Mouse (Mus musculus) adrenal gland, adult 18-20 months (tissue): ENCODE results near the gene Slc25a39. TPM values are rescaled to one million over a fixed set of nuclear protein-coding genes. Genes with fewer than 3 reads are reported as not detected.

Experiments
- DNase-seq, 2 experiments: peaks; one replicate each; pipeline ENCODE4 v3.0.0; 2021 to 2022; ENCODE audit warnings: low spot score in 2 of 2
- total RNA-seq, 2 experiments: library from RNA; stranded (reverse); gene quantifications; 1 replicate in 1 of 2; 2 replicates in 1 of 2; pipeline ENCODE4 v1.2.3; 2021

Gene Slc25a39
- total RNA-seq, 2 experiments from 2014 or later = 461 to 466 TPM

DNA sequence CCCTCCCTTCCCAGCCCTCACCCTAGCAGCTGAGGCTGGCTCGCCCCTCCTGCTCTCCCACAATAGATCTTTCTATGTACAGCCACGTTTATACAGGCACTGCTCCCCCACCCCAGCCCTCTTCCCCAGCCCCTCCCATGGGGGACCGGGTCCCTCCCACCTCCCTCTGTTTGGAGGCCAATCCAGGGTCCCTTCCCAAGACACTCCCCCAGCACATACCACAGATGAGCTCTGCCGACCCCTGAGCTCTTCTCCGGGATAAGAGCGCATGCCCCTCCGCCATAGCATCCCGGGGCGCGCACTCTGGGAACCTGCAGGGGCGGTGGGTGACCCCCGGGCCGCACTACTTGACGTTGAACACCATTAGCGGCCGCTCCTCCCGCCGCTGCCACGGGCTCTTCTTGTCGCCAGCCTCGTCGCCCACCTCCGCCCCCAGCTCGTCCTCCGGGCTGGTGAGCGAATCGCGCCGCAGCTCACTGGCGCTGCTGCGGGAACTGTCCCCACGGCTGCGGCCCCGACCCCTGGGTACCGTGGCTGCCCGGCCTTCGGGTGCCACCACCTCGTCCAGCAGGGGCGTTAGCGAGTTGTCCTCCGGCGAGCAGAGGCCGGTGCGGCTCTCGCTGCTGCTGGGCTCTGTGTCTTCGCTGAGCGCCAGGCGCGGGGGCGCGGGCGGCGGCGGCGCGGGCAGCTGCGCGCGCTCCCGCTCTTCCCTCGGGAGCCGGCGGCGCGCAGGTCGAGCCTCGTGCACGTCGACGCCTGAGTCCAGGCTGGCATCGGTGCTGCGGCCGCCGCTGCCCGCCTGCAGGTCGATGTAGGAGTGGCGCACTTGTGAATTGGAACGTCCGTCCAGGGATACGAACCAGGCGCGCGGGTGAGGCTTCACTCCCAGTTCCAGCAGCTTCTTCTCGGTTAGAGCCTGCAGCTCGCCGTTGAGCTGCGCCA is 29.6 kb upstream of the Slc25a39 start:
- DNase-seq = peak; percentile 72 to 75

DNA sequence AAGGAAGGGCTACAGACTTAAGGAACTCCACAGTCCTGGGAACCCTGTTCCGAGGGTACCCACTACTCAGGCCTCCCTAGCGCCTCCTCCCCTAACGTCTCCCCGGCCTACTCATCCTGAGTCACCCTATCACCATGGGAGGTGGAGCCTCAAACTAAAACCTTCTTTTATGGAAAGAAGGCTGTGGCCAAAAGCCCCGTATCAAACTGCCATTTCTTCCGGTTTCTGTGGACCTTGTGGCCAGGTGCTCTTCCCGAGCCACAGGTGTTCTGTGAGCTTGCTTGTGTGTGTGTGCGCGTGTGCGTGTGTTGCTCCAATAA is 28.7 kb upstream of the Slc25a39 start:
- no peak for DNase-seq

DNA sequence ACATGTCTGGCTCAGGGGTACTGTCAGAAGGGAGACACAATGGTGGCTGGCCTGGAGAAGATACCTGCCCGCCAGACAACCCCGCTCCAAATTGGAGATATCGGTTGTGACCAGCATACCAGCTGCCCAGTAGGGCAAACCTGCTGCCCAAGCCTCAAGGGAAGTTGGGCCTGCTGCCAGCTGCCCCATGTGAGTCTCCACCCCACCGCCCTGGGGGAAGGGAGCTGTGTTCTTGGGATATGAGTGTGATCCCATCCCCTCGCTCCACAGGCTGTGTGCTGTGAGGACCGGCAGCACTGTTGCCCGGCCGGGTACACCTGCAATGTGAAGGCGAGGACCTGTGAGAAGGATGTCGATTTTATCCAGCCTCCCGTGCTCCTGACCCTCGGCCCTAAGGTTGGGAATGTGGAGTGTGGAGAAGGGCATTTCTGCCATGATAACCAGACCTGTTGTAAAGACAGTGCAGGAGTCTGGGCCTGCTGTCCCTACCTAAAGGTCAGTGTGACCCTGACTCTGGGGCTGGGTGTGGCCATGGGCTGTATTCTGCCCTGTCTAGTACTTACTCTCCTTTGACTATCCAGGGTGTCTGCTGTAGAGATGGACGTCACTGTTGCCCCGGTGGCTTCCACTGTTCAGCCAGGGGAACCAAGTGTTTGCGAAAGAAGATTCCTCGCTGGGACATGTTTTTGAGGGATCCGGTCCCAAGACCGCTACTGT is 28.2 kb upstream of the Slc25a39 start:
- no peak for DNase-seq

DNA sequence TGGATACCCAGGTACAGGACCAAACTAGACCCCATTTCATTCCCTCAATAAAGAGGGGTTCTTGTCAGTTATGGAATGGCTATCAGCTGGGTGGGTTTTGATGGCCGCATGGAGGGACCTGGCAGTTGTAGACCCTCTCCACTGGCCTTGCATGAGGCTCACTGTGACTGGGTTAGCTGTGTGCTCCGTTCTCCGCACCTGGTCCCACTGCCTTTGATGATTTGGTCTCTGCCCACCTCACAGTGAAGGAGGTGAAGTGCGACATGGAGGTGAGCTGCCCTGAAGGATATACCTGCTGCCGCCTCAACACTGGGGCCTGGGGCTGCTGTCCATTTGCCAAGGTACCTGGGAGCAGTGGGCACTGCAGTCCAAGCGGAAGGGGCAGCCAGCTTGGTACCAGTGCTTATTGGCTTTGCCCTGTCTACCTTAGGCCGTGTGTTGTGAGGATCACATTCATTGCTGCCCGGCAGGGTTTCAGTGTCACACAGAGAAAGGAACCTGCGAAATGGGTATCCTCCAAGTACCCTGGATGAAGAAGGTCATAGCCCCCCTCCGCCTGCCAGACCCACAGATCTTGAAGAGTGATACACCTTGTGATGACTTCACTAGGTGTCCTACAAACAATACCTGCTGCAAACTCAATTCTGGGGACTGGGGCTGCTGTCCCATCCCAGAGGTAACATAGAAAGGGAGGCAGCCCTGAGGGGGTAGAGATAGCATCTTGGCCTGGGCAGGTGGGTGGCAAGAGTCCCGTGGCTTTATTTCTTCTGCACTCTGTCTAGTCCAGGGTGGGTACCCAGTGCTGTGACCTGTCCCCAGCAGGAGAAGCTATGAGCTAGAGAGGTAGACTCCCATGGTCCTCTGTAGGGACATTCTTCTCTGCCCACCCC is 27.3 kb upstream of the Slc25a39 start:
- DNase-seq = no peak

DNA sequence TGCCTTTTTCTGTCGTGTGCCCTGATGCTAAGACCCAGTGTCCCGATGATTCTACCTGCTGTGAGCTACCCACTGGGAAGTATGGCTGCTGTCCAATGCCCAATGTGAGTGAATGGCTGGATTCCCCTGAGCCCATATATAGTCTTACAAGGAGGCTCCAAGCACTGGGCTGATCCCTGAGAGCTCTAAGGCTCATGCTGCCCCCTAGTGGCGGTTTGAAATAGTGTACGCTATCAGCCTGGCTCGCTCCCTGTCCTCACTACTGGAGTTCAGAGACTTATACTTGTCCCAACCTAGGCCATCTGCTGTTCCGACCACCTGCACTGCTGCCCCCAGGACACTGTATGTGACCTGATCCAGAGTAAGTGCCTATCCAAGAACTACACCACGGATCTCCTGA is 26.7 kb upstream of the Slc25a39 start:
- peak; percentile 87 to 88 for DNase-seq

DNA sequence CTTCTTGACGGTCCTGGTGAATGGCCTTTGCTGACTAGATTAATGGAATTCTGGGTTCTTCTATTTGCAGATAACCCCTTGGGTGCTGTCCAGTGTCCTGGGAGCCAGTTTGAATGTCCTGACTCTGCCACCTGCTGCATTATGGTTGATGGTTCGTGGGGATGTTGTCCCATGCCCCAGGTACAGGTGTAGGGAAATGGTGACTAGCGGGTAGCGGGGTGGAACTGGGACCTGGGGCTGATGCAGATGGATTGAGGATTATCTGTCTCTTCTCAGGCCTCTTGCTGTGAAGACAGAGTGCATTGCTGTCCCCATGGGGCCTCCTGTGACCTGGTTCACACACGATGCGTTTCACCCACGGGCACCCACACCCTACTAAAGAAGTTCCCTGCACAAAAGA is 26.1 kb upstream of the Slc25a39 start:
- no peak for DNase-seq

DNA sequence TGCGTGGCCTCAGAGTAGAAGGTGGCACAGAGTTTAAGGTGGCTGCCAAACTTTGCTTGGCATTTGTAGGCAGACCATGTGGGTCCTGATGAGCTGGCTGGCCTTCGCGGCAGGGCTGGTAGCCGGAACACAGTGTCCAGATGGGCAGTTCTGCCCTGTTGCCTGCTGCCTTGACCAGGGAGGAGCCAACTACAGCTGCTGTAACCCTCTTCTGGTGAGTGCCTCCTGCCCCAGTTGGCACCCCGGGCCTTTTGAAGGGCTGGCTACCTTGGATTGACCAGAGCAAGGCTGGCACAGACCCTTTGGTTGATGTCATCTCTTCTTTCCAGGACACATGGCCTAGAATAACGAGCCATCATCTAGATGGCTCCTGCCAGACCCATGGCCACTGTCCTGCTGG is 25.1 kb upstream of the Slc25a39 start:
- peak; percentile 62 to 67 for DNase-seq

DNA sequence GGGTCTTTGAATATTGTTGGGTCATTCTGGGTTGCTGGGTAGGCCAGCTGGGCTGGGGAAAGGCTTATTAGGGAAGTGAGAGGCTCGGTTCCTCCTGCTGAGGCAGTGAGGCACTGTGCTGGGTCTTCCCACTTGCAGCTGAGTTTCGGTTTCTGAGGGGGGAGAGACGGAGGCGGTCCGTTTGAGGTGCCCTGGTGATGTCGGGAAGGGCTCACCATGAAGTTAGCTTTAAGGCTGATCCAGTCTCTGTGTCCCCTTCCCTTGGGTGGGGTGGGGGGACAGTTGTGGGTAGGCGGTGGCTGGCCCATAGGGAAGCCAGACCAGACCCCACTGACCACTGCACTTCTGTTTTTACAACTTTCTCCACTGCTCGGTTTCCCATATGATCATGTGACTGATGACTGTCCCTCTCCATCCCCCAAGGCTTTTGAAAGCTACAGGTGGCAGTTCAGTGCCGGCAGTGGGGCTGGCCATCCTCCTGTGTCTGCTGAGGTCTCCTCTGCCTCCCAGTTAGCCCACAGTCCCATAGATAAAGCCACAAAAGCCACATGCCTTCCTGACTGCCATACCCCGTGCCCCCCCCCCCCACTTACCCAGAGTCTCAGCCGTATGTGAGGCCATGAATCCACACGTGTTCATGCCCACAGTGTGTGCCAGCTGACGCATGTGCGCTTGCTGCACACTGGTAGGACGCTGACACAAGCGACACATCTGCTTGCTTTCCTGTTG is 24.5 kb upstream of the Slc25a39 start:
- no peak for DNase-seq

DNA sequence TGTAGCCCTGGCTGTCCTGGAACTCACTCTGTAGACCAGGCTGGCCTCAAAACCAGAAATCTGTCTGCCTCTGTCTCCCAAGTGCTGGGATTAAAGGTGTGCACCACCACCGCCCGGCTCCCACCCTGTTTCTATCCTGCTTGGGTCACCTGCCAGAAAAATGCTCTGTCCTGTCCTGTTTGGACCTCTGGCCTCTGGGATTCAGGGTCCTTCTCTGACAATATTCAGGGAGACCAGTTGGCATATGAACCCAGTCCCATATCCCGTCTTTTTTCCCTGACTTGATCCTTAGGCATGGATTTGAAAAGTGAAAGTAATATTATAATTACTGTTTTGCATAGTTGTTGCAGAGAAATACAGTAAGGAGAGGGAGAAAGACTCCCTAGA is 24.0 kb upstream of the Slc25a39 start:
- no peak for DNase-seq

DNA sequence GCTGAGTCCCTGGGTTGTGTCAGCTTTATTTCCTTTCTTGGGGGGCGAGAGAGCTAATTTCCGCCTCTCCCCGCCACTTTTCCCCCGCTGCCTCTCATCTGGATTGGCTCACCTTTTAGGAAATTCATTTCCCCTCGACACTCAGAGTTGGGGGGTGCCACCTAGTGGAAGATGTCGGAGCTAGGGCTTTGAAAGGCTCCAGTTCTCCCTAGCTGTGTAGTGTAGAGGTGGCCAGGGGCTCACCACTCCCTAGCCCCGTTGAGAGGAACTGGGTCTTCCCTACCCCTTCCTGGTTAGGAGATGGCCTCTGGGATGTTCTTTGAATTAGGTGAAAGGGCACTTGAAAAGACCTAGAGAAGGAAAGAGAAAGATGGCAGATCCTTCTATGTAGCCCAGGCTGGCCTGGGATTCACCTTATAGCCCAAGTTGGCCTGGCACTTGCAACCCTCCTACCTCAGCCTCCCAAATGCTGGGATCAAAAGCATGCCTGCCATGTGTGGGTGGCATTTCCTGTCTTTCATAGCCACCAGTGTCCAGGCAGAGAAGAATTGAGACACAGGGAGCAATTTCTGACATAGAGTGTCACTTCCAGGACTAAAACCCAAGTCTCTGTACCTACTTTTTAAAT is 23.4 kb upstream of the Slc25a39 start:
- DNase-seq = peak; percentile 76 to 77

DNA sequence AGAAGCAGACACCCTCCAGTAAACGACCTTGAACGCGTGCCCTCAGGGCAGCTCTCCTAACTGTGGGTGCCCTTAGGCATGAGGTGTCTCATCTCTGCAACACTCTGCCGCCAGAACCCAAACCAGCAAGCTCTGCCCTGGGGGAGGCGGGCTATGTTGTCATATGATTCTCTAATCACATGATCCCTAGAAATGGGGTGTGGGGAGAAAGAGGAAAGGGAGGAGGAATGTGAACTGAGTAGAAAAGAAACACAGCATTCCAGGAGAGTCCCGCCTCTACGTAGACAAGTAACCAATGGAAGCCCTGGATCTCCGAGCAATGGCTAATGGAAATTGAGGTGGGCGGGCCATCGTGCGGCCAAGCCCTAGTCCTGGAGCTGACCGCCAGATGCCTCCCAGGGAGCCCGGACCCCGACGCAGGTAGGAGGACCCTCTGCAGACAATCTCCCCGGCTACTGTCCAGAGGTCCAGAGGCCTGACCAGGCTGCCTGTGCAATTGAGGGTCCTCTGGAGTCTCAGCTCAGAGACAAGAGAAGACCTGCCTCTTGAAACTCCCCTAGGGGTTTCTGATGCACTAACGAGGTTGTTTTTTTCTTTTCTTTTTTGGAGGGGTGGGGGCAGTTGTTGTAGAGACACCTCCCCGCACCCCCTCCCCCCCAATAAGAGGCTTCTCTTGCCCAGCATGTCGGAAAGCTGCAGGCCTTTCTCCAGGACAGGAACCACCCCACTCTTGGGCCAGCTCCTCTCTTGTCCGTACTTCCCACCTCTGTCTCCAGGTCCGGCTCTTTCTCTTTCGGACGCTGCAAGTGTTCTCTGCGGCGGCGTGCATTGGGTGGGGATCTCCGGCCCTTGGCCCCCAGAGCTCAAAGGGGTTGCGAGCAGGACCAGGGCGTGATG is 22.6 kb upstream of the Slc25a39 start, which contains the start of gene Grn:
Gene Grn, plus strand, starts transcription at position 195 of the 897 bp plus-strand sequence.
- peak; percentile 77 to 79 for DNase-seq

DNA sequence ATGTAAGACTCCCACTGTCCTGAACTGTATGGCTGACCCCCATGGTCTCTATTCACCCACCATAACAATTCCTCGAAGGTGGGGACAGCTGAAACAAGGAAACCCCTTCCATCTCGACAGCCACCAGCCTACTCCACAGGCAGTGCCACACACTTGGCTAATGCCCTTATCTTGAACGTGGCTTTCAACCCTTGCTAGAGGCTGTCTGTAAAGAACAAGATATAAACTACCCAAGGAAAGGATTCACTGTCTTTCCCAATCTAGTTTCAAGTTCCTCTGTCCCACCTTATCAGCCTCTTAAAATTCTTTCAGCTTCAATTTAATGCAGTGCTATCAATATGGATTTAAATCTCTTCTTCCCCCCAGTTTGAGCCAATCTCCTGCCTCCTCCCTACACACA is 21.8 kb upstream of the Slc25a39 start:
- DNase-seq = no peak

DNA sequence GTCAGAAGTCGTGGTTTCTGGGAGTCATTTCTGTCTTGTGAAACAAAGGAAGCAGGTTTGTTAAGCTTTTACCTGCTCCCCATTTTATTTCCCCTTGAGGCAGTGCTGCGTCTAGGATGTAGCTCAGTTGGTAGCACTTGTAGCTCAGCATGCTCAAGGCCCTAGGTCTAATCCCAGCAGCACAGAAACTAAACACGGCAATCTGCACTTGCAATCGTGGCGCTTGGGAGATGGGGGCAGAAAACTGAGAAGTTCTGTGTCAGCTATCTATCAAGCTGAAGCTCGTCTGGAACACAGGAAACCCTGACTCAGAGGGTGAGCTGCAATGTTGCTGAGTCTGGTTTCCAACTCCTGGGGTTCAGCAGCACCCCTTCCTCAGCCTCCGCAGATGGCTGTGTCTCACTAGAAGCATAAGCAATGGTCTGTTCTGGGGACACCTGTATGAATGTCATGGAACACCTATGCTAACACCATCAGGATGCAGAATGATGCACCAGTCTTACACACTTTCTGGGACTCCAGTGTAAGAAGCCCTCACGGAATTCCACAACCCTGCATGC is 21.3 kb upstream of the Slc25a39 start:
- no peak for DNase-seq

DNA sequence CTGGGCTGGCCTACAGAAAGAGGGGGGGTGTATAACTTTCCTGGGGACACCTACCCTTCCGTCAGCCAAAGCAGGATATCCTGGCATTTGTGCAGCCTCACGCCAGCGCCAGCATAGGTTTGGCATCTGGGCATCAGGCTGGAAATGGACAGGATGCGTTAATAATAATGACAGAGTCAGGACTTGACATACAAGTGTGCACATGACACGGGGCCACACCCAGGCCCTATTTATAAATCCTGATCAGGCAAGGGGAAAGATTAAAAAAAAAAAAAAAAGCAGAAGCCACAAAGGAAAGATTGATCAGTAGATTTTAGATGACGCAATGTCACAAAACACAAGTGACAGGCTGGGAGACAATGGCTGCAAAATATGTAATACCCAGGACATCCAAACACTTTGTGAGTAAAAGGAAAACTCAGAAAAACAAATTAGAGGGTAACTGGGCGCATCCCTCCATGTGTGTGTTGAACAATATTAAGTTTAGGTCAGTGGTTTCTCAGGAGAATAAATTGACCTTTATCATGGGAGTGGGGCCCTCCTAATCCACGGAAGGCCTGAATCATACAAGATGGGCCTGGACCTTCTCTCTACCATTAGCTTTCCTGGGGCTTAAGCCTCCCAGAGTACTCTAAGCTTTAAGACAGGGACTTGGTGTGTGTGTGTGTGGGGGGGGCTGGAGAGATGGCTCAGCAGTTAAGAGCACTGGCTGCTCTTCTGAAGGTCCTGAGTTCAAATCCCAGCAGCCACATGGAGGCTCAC is 18.0 kb upstream of the Slc25a39 start:
- DNase-seq = no peak

DNA sequence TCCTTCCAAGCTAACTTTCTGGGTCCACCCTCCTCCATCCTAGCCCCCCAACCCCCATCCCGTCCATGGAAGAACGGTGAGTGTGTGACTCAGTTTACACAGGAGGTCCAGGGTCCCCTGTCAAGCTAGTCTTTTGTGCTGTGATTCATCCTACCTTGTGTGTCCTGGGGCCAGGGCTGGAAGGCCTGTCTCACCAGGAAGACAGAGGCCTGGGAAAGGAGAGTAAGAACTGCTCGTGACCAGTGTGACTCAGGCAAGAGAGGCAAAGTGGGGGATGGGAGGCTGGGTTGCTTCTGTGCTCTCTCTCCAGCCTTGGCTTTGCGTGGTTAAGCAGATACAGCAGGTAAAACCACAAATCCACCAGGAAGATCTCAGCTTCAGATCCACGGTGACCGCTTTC is 16.9 kb upstream of the Slc25a39 start:
- no peak for DNase-seq

DNA sequence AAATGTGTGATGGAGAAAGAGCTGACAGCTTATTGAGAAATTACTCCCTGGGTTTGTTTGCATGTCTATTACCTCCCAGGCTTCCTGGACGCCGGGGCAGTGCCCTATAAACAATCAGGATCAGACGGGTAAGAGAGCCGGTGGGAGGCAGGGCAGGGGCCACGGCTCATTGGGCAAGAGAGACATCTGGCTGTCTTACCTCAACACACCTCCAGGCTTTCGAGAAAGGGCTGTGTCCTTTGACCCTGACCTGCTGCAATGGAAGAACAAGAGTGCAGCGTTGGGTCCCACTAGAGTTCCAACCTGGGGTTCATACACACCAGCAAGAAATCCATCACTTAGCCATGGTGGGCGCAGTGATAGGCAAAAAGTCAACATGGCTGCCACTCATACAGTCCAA is 13.8 kb upstream of the Slc25a39 start:
- DNase-seq = no peak

DNA sequence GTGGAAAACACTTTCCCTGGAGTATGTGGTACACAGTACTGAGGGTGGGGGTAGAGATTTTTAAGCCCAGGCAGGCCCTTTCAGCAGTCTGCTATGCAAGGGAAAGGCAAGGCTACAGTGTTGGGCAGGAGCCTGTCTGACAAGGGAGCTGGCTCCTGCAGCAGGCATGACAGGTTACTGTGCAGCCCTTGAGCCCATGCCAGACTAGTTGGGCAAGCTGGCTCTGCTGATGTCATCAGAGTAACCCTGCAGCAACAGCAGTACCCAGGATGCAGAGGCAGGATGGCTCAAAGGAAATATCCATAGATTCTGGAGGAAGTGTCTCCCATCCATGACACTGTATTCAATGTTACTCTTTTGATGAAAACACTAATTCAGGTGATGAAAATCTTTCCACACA is 11.1 kb upstream of the Slc25a39 start:
- DNase-seq = peak in 1 of 2 experiments; percentile 60

DNA sequence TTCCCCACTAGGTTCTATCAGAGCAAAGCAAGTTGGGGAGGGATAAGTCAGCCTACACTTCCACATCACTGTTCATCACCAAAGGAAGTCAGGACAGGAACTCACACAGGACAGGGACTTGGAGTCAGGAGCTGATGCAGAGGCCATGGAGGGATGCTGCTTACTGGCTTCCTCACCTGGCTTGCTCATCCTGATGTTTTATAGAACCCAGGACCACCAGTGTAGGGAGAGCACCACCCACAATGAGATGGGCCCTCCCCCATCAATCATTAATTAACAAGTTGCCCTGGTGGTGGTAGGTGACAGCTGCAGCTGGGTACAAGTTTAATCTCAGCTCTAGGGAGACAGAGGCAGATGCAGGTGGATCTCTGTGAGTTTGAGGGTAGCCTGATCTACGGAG is 9.4 kb upstream of the Slc25a39 start:
- no peak for DNase-seq
